Mouse (Mus musculus) Patski (cell line): ENCODE measurements around the gene Zfp292. TPM values are rescaled to one million over a fixed set of nuclear protein-coding genes. Genes with fewer than 3 reads are reported as not detected.

Source experiments
- ATAC-seq: fragments of 100-300 bp; one replicate; pipeline ENCODE4 v1.8.0; 2021
- CTCF ChIA-PET: fragments of 350-600 bp; sonication (Branson Sonifier 250); formaldehyde crosslinking; loops from one replicate; lab custom pipeline; 2022; ENCODE audit warnings: inconsistent platforms; lab: Charles Lee
- POLR2A ChIA-PET: fragments of 350-600 bp; sonication (Branson Sonifier 250); formaldehyde crosslinking; loops from one replicate; lab custom pipeline; 2022; ENCODE audit warnings: antibody characterized with exemption, inconsistent platforms; lab: Charles Lee
- DNase-seq: peaks from one replicate; pipeline ENCODE4 v3.0.0-alpha.2; 2011; ENCODE audit warnings: low read depth, low spot score
- H3K27me3 ChIP-seq: fragments of 371-371 bp; one replicate; pipeline ENCODE4 v1.5.1; 2021
- CTCF ChIP-seq: fragments of 100-300 bp; IDR thresholded peaks from one replicate; pipeline ENCODE4 v1.5.1; 2021
- in situ Hi-C: fragments of 300-500 bp; cut with MboI; formaldehyde crosslinking; loops from 3 replicates; pipeline ENCODE4 v1.11.1; 2018; ENCODE audit warnings: low pct_unique_long_range_greater_than_20kb, mixed read lengths
- polyA plus RNA-seq: library from polyadenylated mRNA; unstranded; gene quantifications from one replicate; pipeline ENCODE4 v1.2.3, GENCODE M21; 2021

Gene Zfp292
- polyA plus RNA-seq, 1 experiment from 2014 or later, result 10.7 TPM

DNA sequence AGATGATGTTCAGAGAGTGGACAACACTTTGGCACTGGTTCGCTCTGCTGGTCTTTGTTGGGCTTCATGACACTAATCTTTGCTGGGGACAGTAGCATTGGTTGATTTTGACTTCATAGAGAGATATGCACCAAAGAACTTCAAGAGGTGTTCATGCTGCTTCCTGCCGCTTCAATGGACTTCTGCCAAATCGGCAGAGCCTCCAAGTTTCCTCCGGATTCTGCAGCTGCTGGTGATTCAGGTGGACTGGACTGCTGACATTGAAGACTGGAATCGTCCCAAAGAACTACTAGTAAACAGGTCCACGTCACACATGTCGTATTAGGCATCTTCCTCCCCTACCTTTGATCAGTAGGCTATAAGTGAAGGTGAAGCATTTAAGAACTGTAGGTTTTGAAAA lies 30.7 kb downstream of the Zfp292 start:
- ATAC-seq (no peak), DNase-seq (no peak)
- no peaks in the 10 kb centered on the region for H3K27me3 ChIP-seq
- in situ Hi-C loops, result no loop called here
- no peak for TF ChIP-seq CTCF
- POLR2A ChIA-PET, result no interaction called here
- CTCF ChIA-PET, result no interaction called here

DNA sequence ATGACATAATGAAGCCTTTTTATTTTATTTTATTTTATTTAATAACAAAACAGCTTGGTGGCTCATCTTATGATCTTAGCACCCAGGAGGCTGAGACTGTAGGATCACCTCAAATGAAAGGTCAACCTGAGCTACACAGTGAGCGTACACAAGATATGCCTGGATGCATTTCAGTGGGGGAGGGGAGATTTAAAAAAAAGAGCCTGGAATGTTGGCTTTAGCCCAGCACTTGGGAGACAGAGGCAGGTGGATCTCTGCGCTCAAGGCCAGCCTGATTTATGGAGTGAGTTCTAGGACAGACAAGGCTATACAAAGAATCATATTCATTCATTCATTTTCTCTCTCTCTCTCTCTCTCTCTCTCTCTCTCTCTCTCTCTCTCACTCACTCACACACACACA lies 32.6 kb downstream of the Zfp292 start:
- no peak for ATAC-seq

DNA sequence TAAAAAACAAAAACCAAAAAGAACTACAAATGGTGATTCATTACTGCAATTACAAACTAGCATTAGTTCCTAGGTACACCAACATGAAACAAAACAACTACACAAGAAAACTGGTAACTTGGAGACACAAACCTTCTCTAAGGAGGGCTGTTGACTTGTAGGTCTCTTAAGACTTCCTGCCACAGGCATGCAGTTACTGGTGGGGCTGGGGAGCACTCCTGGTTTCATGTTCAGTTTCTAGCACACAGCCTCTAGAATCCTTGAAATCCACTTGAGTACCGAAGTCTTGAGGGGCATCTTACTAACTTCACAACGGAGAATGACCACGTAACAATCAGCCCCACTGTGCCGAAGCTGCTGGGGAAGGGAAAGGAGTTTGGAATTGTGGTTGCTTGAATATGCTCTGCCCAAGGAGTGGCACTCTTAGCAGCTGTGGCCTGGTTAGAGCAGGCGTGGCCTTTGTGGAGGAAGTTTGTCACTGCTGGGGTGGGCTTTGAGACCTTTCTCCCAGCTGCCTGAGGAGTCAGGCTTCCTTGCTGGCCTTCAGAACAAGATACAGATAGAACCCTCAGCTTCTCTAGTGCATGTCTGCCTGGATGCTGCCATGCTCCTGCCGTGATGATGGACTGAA lies 35.0 kb downstream of the Zfp292 start:
- TF ChIP-seq CTCF, result no peak
- in situ Hi-C loops, result no loop called here
- no peaks in the 10 kb centered on the region for H3K27me3 ChIP-seq
- POLR2A ChIA-PET, result interaction anchor here (0.6 kb wide), 1 partner anchor 32 kb away, joined by 4 read pairs; no protein-coding TSS in a partner anchor
- DNase-seq (no peak), ATAC-seq (no peak)
- CTCF ChIA-PET, result interaction anchor here (0.9 to 1.6 kb wide), 2 partner anchors 11 to 15 kb away, joined by 4 read pairs; no protein-coding TSS in a partner anchor

More for the DNA sequence above, 32.6 kb downstream of the Zfp292 start:
- ChIA-PET CTCF (no interaction called here), POLR2A (no interaction called here)
- in situ Hi-C loops, result no loop called here
- DNase-seq, result no peak
- TF ChIP-seq CTCF, result no peak
- H3K27me3 ChIP-seq, result no peaks in the 10 kb centered on the region

DNA sequence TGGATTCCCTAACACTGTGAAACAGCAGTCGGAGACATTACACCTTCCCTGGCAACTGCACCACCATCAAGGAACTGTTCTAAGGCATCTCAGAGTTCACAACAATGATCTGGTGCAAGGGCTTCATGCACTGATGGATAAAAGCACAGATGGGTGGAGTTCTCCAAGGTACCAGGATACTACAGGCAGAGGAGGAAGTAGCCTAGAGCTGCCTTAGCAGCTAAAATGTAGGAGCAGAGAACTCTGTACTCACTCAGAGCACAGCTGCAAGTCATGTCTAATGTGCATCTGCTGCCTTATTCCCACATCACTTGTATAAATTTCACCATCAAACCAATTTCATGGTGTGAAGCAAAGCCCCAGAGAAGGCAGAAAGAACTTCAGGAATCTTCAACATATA lies 38.9 kb downstream of the Zfp292 start:
- ChIA-PET CTCF (no interaction called here), POLR2A (no interaction called here)
- in situ Hi-C loops, result no loop called here
- no peaks in the 10 kb centered on the region for H3K27me3 ChIP-seq
- no peak for TF ChIP-seq CTCF
- DNase-seq (no peak), ATAC-seq (no peak)

DNA sequence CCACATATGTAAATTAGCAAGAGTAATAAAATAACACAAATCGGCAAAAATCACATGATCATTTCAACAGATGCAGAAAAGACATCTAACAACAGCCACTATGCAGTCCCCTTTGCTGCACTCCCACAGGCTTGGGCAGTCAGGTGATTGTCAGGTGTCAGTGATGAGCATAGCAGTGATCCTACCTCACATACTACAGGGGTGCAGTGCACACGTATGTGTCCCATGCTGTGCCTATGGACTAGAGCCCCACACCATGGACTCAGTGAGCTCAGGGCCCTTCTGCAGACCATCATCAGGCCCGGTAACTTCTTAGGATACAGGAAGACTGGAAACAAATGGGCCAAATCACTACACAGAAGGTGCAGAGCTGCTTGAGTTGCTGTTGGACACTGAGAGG lies 39.9 kb downstream of the Zfp292 start:
- ChIA-PET POLR2A (no interaction called here), CTCF (no interaction called here)
- in situ Hi-C loops, result no loop called here
- DNase-seq, result no peak
- H3K27me3 ChIP-seq, result no peaks in the 10 kb centered on the region
- TF ChIP-seq CTCF, result no peak
- no peak for ATAC-seq

DNA sequence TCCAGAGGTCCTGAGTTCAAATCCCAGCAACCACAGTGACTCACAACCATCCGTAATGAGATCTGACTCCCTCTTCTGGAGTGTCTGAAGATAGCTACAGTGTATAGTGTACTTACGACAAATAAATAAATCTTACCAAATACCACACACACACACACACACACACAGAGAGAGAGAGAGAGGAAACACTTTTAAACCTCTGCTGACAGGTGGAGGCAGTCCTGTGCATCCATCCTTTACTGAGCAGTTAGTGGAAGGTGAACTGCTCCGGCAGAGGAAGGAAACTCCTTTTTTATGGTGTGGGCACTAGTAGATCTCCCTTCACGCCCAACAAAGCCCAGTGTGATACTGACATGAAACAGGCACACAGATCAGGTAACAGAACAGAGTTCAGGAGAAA lies 51.3 kb downstream of the Zfp292 start:
- ChIA-PET POLR2A (no interaction called here), CTCF (no interaction called here)
- H3K27me3 ChIP-seq, result no peaks in the 10 kb centered on the region
- in situ Hi-C loops, result no loop called here
- DNase-seq, result no peak
- ATAC-seq, result no peak
- TF ChIP-seq CTCF, result no peak

DNA sequence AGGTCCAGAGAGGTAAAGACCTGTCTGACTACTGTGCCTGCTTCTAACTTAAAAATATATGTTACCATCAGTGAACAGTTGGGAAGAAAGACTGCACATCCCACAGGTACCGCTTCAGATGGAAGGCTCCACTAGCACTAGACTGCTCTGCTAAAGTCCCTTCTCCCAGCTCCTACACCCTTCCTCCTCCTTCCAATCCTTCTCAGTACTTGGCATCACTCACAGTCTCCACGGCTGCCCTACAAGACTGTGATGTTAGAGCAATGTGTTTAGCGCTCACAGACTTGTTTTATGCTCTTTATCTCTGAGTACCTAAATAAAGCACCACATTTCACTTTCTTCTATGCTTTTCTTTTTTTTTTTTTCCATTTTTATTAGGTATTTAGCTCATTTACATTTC lies 53.3 kb downstream of the Zfp292 start:
- no peak for TF ChIP-seq CTCF
- CTCF ChIA-PET, result no interaction called here
- in situ Hi-C loops, result no loop called here
- no peaks in the 10 kb centered on the region for H3K27me3 ChIP-seq
- ATAC-seq, result no peak
- DNase-seq, result no peak
- POLR2A ChIA-PET, result no interaction called here

DNA sequence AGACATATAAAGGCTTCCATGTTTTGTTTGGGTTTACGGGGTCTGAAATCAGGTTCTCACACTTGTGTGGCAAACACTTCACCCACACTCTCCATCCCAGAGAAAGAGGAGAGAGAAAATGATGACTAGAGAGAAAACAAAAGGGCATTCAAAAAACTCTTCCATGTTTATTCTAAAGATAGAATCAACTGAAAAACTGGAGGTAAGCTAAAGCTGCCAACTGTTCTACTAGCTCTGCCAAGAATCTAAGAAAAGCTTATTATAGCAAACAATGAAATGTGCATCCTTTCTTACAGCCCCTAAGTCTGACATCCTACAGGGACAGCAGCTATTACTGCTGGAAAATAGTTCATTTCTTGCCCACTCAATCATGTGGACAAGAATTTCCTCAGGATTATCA lies 58.9 kb downstream of the Zfp292 start:
- ChIA-PET POLR2A (no interaction called here), CTCF (interaction anchor here (0.9 kb wide), 1 partner anchor 9 kb away, joined by 3 read pairs; no protein-coding TSS in a partner anchor)
- in situ Hi-C loops, result no loop called here
- DNase-seq (no peak), ATAC-seq (no peak)
- TF ChIP-seq CTCF, result no peak
- no peaks in the 10 kb centered on the region for H3K27me3 ChIP-seq

DNA sequence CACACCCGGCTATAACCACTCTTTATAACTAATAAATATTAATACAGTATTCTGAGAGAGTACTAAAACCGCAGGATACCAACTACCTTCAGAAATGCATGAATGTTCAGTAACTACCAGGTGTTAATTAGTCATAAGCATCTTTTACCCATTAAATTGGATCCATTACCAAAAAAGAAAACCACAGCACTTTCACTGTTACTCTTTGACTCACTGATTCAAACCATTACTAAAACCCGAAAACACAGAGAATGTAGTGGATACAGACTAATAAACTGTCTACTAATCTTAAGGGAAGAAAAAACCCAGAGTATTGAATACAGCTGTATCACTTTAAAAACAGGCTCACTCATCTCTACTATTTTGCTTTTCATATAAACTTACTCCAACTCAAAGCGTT lies 62.9 kb downstream of the Zfp292 start:
- POLR2A ChIA-PET, result no interaction called here
- CTCF ChIA-PET, result no interaction called here
- TF ChIP-seq CTCF, result no peak
- ATAC-seq (no peak), DNase-seq (no peak)
- no peaks in the 10 kb centered on the region for H3K27me3 ChIP-seq
- in situ Hi-C loops, result no loop called here

DNA sequence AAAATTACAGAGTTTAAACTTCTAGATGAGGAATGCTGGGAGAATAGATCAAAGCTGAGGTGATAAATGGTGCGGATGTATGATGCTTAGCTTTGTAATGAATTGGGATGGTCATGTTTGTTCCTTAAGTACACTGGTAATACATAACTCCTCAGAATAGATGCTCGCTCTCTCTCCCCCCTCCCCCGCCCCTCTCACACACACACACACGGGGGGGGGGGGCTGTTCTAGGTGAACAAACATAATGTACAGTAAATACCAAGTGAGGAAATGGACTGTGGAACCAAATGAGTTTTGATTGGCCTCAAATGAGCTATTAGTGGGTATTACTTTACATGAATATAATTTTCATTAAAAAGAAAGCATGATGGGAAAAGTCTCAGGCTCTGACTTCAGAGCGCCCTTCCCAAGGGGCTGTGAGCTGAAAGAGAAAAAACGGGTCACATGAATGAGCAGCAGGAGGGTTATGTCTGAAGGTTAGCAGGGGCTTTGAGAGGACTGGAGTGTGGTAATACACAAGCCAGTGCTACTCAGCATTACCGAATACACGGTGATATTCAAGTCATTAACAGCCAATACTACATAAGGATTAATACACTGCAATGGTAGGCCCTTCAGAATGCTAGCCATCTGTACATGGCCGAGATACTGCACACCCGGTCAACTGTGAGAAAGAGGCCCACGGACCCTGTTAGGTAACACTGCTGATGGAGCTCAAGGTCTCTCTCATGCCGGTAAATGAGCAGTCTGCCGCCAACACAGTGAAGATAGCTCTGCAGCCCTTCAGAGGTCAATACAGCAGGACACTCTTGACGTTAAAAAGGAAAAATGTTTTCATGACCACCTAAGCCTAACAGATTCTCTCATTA lies 81.4 kb downstream of the Zfp292 start:
- DNase-seq, result no peak
- ChIA-PET POLR2A (interaction anchor here (0.7 kb wide), 1 partner anchor 35 kb away, joined by 3 read pairs; no protein-coding TSS in a partner anchor), CTCF (no interaction called here)
- no peaks in the 10 kb centered on the region for H3K27me3 ChIP-seq
- no peak for TF ChIP-seq CTCF
- in situ Hi-C loops, result no loop called here
- ATAC-seq, result no peak

DNA sequence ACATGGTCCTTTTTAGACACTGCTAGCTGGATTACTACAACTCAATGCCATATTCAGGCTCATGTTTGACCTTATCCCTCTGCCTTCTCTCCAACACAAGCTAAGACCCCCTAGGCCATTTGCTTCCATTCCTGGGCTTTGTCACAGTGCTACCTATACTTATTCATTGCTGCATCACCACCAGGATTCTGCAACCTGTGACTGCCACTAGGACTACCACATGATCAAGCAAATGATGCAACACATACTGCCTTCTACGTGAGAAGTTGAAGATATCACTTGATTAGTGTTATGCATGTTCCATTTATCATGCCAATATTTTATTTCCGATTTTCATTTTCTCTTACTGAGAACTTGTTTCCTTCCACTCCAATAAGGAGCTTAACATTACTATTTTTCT lies 84.8 kb downstream of the Zfp292 start:
- no peaks in the 10 kb centered on the region for H3K27me3 ChIP-seq
- CTCF ChIA-PET, result interaction anchor here (1.2 to 1.6 kb wide), 2 partner anchors 13 to 15 kb away, joined by 3 to 5 read pairs; no protein-coding TSS in a partner anchor
- TF ChIP-seq CTCF, result no peak
- ATAC-seq (no peak), DNase-seq (no peak)
- POLR2A ChIA-PET, result no interaction called here
- in situ Hi-C loops, result no loop called here
